7 mouse cellular contexts compared by ENCODE assay signal in the genomic region with DNA sequence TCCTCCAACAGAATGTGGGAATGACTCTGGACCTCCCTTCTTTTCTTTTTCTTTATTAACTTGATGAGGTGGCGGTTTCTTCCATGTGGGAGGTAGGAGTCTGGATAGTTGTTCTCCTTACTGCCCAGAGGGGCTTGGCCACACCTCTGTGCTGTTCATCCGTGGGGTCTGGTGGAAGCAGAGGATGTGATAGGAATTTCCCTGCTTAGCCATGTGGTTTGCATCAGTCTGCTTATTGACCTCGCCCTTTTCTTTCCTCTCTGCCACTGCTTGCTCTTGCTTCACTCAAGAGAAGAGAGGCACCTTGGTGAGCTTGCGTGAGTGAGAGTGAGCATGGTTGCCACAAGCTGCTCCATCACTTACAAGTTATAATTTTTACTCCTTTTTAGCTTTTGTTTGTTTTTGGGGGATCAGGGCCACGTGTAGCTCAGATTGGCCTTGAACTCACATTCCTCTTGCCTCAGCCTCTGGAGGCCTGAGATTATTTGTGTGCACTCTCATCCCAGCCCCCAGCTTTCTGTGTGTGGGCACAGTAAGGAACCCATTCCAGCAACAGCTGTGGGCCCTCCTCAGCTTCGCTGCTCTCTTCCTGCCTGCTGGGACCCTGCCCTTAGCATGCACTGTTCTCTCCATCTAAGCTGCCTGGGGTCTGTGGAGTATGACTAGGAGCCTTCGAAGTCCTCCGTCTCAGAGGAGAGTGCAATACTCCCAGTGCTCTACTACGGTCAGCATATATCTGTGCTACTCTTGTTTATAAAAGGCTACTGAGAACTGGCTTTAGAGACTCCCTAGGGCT. TPM values are rescaled to one million over a fixed set of nuclear protein-coding genes. Genes with fewer than 3 reads are reported as not detected.
DNase-seq lines count a peak whose midpoint lies in the region; ATAC-seq and TF ChIP-seq lines count a peak whose summit lies in the region.

No protein-coding gene starts in this region.

- no peak for TF ChIP-seq CTCF in brain, embryonic 14.5 days (IDR thresholded peaks at IDR 0.05; ENCODE audit: borderline replicate concordance, extremely low read depth, insufficient read depth, insufficient read length)

- no peaks in the 10 kb centered on the region for H3K27me3 ChIP-seq in embryonic facial prominence, embryonic 15.5 days
- no peaks in the 10 kb centered on the region for H3K27me3 ChIP-seq in limb, embryonic 13.5 days

- peaks cover 65% of the 10 kb centered on the region for H3K4me1 ChIP-seq in embryonic facial prominence, embryonic 15.5 days
- peaks cover 74% of the 10 kb centered on the region for H3K4me1 ChIP-seq in limb, embryonic 13.5 days

- H3K36me3 ChIP-seq in embryonic facial prominence, embryonic 15.5 days = no peaks in the 10 kb centered on the region
- 0 out of 2 replicates have a peak, but pooled peaks cover 4% of the 10 kb centered on the region for H3K36me3 ChIP-seq in limb, embryonic 13.5 days

- no peak for TF ChIP-seq POLR2A in brain, embryonic 14.5 days (IDR thresholded peaks at IDR 0.05; ENCODE audit: borderline replicate concordance, extremely low read depth, insufficient read depth, insufficient read length, poor library complexity, severe bottlenecking)

- H3K9ac ChIP-seq in embryonic facial prominence, embryonic 15.5 days = no peak overlapping the region
- no peak overlapping the region for H3K9ac ChIP-seq in limb, embryonic 13.5 days

- no peaks in the 10 kb centered on the region for H3K9me3 ChIP-seq in embryonic facial prominence, embryonic 15.5 days (replicated peaks)
- H3K9me3 ChIP-seq in limb, embryonic 13.5 days = no peaks in the 10 kb centered on the region

- H3K4me3 ChIP-seq in embryonic facial prominence, embryonic 15.5 days (replicated peaks) = no peak overlapping the region
- no peak overlapping the region for H3K4me3 ChIP-seq in limb, embryonic 13.5 days

- peak; percentile 20 for DNase-seq in kidney, adult 11 months
- no peak for DNase-seq in kidney, adult 9 months
- peak; percentile 53 for DNase-seq in brain, embryonic 14.5 days (ENCODE audit: low read depth)
- no peak for DNase-seq in frontal cortex, postnatal 25 days (ENCODE audit: low spot score in 2 of 2)
- DNase-seq in lung, postnatal 10 days = no peak

- peak overlapping the region; percentile 65 for H3K27ac ChIP-seq in embryonic facial prominence, embryonic 15.5 days (replicated peaks)
- peak overlapping the region; percentile 58 for H3K27ac ChIP-seq in limb, embryonic 13.5 days

- 41% methylated on average over 9 of the region's 9 CpGs for whole genome bisulfite sequencing in embryonic facial prominence, embryonic 15.5 days
- 30% methylated on average over 9 of the region's 9 CpGs for WGBS in limb, embryonic 13.5 days

- ATAC-seq in embryonic facial prominence, embryonic 15.5 days (ENCODE audit: insufficient number of reproducible peaks, low FRiP score, low TSS enrichment, low read depth) = 0 out of 2 replicates have a peak, but pooled peaks have one; percentile 43
- no peak for ATAC-seq in limb, embryonic 13.5 days (ENCODE audit: low FRiP score, low read depth)

- H3K4me2 ChIP-seq in embryonic facial prominence, embryonic 15.5 days (replicated peaks) = no peak overlapping the region
- H3K4me2 ChIP-seq in limb, embryonic 13.5 days (replicated peaks) = no peak overlapping the region; the same call in 1 of the 2 replicates

RNA-seq across cellular contexts. Expression of a gene that starts 31.0 kb away (rescaled TPM):
- 111 and 133 TPM in 2 replicates for polyA plus RNA-seq in brain, embryonic 14.5 days (2012; rRNA removed)
- 195 and 200 TPM in 2 replicates for polyA plus RNA-seq in embryonic facial prominence, embryonic 15.5 days (2015; fragmentation: Nextera tagmentation; extraction: Ambion mirVana)
- polyA plus RNA-seq in limb, embryonic 13.5 days (2015; fragmentation: Nextera tagmentation; extraction: Ambion mirVana) = 212 and 226 TPM in 2 replicates

Comparison
In these comparisons a context has a peak if more than half of its experiments do, and no peak if none do; other contexts are left out.
1. DNase-seq: peak in kidney, adult 11 months (single experiment) and brain, embryonic 14.5 days (single experiment); none in kidney, adult 9 months (single experiment), frontal cortex, postnatal 25 days (0 of 2) and lung, postnatal 10 days (single experiment).